Mouse (Mus musculus): ENCODE data around the gene Wdcp.
"Not testable (repeated sequence)": the region's sequence is repeated elsewhere in the genome, so short reads cannot be mapped to it uniquely, and the experiment has no call there.

Gene Wdcp

GRCm38 (mm10) chr12:4842890-4843597 is at the start of gene Wdcp:
TSS of gene Wdcp (plus strand) at chr12:4843303.
- DNase-seq, result peak; percentile 78

- DNase-seq, result peak; percentile 44
These were observed 49.4 kb upstream of the Wdcp start for GRCm38 (mm10) chr12:4793718-4794117.

DNA sequence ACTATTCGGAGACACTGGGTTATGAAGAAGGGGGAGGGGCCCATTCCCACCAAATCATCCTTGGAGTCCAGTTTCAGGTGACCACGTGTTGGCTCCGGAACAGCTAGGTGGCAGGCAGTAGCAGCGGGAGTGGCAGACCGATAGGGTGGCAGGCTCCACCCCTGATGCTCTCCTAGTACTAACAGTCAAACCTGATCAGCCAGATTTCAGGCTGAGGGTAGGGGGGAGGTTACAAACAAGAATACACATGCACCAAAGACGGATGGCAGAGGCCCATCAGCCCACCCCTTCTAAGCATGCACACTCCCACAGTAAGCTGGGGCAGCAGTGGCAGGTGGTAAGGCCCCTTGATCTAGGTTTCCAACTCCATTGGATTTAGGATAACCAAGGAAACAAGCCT is 45.6 kb upstream of the Wdcp start:
- DNase-seq, result not testable (repeated sequence)

DNA sequence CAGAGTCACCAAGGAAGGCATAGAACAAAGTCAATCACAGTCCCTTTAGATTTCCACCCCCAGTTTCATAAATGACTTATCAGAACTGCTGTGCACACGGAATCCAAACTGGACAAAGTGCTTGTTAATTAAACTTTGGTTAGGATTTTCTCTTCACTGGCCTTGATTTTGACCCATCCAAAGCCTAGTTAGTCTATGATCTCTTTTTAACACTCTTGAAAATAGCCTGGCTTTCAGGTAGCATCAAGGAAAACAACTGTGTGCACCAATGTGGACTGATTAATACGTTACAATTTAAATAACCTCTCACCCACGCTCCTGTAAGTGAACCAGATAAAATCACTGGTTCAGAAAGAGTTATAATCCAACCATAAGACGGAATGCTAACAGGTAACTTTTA is 32.1 kb upstream of the Wdcp start:
- DNase-seq, result no peak

- no peak for DNase-seq
These were observed 31.4 kb upstream of the Wdcp start for GRCm38 (mm10) chr12:4811705-4812104.

- no peak for DNase-seq
These were observed 29.5 kb upstream of the Wdcp start for GRCm38 (mm10) chr12:4813636-4814035.

GRCm38 (mm10) chr12:4816680-4817360 is 26.3 kb upstream of the Wdcp start:
- DNase-seq, result no peak

- peak; percentile 98 for DNase-seq
These were observed 25.6 kb upstream of the Wdcp start, which contains the start of gene Sf3b6 for GRCm38 (mm10) chr12:4817361-4818101. TSS of gene Sf3b6 (plus strand) at chr12:4817544.

DNA sequence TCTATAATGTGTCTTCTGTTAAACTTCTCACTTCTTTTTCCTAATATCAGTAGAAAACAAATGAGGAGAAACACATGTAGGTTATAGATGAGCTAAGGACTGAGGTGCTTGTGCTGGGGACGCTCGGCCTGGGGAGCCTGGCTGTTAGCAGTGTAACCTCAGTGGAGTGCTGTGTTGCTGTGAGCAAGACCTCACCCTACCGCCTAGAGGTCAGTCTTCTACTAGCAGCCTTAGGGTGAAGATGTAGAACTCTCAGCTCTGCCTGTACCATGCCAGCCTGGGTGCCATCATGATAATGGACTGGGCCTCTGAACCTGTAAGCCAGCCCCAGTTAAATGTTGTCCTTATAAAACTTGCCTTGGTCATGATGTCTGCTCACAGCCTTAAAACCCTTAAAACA is 15.8 kb upstream of the Wdcp start:
- no peak for DNase-seq

- no peak for DNase-seq
These were observed 6.1 kb upstream of the Wdcp start for GRCm38 (mm10) chr12:4836959-4837358.

DNA sequence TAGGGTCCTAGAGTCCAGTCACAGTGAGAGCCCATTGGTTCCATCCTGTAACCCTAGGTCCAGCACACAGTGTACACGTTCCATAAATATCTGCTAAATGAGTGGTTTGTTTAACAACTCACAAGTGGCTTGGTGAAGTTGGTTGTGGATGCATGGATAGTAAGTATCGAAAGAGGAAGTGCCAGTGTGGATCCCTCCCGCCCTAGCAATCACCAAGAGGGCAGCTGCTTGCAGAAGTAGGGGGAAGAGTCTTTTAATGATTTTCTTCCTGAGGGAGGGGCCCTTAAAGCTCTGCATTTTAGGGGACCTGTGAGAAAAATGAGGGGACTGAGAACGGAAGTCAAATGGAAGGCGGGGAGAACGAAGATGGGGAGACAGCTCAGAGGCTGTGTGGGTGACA is 3.1 kb upstream of the Wdcp start:
- DNase-seq, result no peak

DNA sequence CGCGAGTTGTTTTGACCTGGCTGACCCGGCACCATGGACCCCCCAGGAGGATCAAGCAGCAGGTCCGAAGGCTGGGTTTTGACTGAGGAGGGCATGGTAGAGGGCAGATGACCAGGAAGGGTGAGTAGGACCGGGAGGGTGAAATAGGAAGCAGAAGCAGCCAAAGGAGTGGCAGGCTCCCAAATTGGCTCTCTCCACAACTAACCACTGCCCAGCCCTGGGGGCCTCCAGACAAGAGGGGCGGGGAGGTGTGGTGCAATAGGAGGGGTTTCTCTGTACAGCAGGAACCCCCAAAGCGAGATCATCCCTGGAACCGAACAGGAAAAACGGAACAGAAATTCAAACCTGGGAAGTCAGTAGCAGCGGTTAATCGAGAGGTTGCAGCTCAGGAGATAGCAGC is 2.4 kb upstream of the Wdcp start:
- no peak for DNase-seq

DNA sequence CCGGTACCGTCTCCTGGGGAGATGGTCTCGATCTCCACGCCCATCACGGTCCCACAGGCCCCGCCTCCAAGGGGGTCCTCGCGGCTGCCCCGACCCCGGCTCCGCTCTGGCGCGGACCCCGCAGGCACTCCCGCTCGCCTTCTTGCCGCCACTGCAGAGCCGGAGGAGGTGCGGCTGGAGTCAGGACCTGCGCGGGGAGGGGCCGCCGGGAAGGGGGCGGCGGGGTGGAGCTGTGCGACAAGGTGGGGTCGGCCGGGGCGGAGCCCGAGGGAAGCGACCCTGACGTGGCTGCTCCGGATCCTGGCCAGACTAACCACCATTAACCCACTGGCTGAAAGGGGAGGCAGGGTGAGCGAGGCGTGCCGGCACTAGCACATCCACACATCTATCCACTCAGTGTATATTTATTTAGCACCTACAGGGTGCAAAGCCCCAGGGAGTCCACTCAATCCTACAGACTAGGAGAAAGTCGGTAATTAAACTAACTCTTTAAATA is 1.7 kb upstream of the Wdcp start, which contains the start of gene Fkbp1b:
Gene Fkbp1b (minus strand): TSS at position 200 of the 496 bp plus-strand sequence.
- peak; percentile 55 for DNase-seq

DNA sequence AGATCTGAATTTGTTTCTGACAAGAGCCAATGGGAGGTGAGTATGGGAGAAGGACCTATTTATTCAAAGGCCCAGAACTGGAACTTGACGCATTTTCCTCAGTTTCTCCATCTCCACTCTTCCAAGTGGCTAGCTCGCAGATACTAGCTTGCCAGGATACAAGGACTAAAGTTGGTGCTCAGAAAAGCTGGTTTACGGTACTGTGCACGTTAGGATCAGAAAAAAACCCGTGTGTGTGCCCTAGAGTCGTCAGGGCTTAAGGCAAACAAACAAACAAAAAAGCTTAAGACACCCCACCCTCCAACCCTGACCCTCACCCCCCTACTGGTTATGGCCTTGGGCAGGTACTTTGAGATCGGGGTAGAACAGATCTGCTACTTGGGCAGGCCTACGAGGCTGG is 647 bp upstream of the Wdcp start:
- DNase-seq, result no peak

GRCm38 (mm10) chr12:4843741-4844140 is 638 bp downstream of the Wdcp start:
- no peak for DNase-seq

DNA sequence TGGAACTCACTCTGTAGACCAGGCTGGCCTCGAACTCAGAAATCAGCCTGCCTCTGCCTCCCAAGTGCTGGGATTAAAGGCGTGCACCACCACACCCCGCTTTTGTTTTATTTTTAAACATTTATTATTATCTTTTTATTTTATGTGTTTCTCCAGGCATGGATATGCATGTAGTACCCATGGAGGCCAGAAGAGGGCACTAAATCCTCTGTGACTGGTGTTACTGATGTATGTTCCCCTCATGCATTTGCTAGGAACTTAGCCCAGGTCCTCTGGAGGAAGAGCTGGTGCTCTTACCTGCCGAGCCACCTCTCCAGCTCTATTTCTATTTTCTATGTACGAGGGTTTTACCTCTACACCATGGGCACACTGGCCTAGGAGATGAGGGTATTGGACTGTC is 13.1 kb downstream of the Wdcp start:
- DNase-seq, result no peak

- DNase-seq, result no peak
These were observed 13.7 kb downstream of the Wdcp start for GRCm38 (mm10) chr12:4856834-4857233.

GRCm38 (mm10) chr12:4859241-4859914 is 16.3 kb downstream of the Wdcp start:
- no peak for DNase-seq

DNA sequence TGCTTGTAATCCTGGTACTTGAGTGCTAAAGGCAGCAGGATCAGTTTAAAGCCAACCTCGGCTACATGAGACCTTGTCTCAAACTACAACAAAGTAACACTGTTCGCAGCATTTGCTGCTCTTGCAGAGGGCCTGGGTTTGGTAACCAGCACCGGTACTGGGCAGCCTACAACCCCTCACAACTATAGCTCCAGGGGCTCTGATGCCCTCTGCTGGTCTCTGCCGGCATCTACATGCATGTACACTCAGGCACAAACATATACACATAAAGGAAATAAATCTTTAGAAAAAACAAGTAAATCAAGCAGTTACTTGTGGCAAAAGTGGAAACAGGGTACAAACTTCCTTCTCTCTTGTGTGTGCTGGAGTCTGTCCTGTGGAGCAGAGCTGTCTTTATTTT is 19.6 kb downstream of the Wdcp start:
- no peak for DNase-seq

DNA sequence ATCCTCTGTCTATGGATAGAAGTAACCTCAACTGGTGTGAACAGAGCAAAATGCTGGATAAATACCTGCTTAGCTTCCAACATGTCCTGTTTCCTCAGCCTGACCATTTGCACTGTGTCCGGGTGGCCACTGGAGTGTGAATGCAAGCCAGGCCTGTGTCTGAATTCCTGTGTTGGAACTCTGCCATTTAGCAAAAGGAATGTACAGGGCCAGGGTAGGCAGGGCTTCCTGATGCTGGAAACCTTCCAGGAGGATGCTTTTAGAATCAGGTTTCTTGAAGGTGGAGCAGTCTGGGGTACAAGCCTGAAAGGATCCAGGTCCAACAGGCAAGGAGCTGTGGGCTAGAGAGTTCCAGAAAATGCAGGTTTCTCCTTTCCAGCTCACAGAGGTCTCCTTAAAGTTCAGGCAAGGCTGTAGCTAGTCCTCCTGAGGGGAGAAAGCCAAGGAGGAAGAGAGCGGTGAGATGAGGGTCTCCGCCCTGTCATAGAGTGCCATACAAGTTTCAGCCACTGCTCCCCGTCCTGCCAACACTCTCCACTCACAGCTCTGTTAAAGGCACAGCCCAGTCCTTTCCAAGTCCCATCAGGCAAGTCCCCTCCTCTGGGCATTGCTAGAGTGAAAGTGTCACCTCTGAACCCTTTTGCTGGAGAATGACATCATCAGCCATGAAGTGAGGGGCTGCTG is 20.7 kb downstream of the Wdcp start:
- no peak for DNase-seq

DNA sequence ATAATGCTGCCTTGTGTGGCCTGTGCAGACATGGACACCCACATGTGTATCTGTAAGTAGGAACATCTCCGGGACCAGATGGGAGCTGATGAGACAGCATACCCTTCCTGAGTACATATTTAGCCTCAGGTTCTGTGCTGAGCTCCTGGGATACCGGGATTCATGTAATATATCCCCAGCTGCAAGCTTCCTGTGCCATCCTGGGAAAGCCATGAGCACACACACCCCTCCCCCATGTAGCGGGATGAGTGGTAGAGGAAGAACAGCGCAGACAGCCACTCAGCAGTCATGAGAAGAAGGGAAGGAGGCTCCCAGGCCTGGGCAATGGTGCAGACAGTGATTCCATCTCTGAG is 21.2 kb downstream of the Wdcp start:
- no peak for DNase-seq

DNA sequence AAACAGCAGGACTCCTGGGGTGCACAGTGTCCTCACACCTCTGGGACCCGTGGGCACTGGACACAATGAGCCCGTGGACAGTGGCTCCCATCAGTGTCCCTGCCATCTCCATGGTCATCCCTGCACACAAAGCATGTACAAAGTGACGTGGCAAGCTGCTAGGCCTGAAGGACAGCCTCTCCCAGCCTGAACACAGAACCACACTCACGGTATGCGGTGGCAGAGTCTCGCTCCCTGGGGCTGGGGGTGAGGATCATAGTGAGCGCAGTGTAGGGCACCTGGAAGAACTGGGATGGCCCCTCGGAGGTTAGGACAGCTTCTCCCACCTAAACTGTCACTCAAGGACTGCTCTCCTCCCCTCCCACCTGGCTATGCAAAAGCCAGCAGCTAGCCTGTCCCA is 25.8 kb downstream of the Wdcp start:
- no peak for DNase-seq

- DNase-seq, result no peak
These were observed 28.2 kb downstream of the Wdcp start for GRCm38 (mm10) chr12:4871260-4871659.
